Mouse (Mus musculus) layer of hippocampus, postnatal 25 days (tissue): ENCODE data around the gene Fkbp9. TPM values are rescaled to one million over a fixed set of nuclear protein-coding genes. Genes with fewer than 3 reads are reported as not detected.
"Not testable (repeated sequence)": the region's sequence is repeated elsewhere in the genome, so short reads cannot be mapped to it uniquely, and the experiment has no call there.

Experiments used
- DNase-seq, 2 experiments: peaks; one replicate each; pipeline ENCODE4 v3.0.0; 2022; ENCODE audit warnings: mixed read lengths in 2 of 2, low spot score in 1 of 2; ENCODE audit errors: extremely low spot score in 1 of 2
- total RNA-seq, 2 experiments: library from RNA; stranded (reverse); gene quantifications; 2 replicates each; pipeline ENCODE4 v1.2.3; 2021

The Fkbp9 gene
- total RNA-seq, 2 experiments from 2014 or later, result 26.6 to 29.5 TPM

GRCm38 (mm10) chr6:56837166-56837565 lies 5.3 kb downstream of the Fkbp9 start:
- DNase-seq, result no peak

DNA sequence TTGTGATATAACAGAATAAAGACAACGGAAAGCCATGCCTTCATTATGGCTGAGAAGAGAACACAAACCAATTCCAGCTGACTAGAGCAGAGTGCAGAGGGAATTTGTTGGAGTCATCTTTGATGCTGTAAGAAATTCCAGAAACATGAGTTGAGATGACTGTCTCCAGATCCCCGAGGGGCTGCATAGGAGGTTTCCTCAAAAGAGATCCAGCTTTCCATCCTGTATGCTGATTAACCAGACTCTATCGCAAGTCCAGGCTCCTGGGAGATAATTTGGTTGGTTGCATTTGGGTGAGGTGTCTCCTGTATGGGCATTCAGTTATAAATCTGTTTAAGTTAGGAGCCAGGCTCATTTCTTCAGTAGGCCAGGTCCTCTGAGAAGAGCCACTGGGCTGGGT lies 5.8 kb downstream of the Fkbp9 start:
- DNase-seq, result no peak

DNA sequence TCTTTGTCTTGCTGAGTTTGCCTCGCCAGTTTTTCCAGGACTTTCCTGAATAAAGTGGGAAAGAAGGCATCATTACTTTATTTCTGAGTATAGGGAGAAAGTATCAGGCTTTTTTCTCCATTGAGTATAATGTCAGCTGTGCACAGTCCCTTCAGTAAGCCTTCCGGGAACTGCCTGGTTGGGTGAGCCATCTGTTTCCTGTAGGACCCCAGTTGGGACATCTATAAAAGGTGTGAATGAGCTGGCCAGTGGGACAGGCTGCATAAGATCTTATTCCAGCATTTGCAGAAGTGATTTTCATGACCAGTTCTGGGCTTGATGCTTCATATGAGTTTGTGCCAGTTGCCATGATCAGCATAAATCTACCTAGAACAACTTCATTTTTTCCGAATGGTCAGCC lies 11.4 kb downstream of the Fkbp9 start:
- DNase-seq, result no peak

- no peak for DNase-seq
Measured at GRCm38 (mm10) chr6:56844365-56844764, 12.5 kb downstream of the Fkbp9 start.

GRCm38 (mm10) chr6:56848974-56849373 lies 17.1 kb downstream of the Fkbp9 start:
- no peak for DNase-seq

DNA sequence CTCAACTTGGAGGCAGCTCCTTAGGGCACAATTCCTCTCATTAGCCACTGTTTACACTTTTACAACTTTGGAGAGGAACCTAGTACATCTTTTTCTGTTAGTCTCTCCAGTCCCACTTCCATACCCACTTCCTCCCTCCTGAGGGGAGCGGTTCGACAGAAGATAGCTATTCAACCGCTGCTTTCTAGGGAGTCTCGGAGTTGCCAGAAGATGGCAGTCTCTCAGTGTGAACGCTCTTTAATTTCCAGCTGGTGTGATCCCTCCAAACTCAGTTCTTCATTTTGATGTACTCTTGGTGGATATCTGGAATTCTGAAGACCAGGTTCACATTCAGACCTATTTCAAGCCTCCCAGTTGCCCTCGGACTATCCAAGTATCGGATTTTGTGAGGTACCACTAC lies 18.5 kb downstream of the Fkbp9 start:
- DNase-seq, result no peak

GRCm38 (mm10) chr6:56854803-56855202 lies 22.9 kb downstream of the Fkbp9 start:
- no peak for DNase-seq

DNA sequence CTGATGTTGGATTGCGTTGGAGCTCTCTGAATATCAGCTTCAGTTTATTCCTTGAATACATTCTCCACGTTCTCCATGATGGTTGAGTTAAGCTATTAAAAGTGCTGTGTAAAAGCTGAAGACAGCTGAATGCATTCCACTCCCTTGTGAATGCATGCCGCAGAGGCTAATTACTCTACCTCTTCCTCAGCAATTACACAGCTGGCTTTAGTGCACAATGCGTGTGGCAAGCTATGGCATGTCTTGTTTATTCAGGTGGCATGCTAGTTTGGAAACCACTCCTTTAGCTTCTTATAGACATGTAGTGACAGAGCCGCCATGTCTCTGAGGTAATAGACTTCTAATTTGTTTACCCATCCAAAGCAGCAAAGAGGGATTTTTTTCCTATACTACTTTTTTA lies 24.9 kb downstream of the Fkbp9 start:
- no peak for DNase-seq

GRCm38 (mm10) chr6:56860205-56860848 lies 28.5 kb downstream of the Fkbp9 start:
- DNase-seq, result no peak

DNA sequence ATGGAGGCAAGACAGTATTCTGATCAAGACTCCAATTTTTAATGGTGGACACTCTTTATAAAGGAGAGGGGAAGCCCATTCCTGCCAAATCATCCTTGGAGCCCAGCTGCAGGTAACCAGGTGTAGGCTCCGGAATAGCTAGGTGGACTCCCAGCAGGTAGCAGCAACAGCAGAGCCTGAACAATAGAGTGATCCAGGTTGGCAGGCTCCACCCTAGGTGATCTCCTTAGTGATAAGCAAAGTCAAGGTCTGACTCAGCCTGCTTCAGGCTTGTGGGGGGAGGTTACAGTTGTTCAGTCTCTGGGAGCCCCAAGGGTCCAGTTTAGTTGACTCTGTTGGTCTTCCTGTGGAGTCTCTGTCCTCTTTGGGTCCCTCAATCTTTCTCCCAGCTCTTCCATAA lies 35.0 kb downstream of the Fkbp9 start:
- DNase-seq, result not testable (repeated sequence)

DNA sequence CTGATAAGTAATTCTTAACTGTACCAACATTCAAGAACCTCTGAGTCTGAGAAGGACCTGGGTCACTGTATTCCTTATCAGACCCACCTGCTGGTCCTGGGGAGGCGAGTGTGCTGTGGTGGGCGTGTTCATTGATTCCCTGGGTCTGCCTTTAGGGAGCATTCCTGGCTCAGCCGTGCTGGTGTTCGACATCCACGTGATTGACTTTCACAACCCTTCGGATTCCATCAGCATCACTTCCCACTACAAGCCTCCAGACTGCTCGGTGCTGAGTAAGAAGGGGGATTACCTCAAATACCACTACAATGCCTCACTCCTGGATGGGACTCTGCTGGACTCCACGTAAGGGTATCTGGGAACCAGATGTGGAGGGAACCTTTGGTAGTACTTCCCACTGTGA lies 36.7 kb downstream of the Fkbp9 start:
- no peak for DNase-seq

DNA sequence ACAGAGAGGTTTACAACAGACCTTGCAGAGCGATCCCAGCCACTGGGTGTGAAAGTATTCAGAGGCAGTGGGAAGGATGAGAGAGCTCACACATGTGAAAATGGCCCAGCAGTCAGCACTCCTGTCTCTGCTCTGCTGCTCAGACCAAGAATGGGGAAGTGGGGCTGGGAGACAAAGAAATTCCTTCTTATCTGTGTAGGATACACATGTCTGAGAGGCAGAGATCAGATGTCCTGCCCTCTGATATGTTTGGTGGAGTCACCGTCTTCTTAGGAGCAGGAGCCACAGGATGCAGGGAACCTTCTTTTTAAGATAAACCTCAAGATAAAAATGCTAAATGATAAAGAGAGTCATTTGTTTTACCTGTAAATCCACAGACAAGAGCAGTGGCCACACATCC lies 38.2 kb downstream of the Fkbp9 start:
- DNase-seq, result no peak

GRCm38 (mm10) chr6:56876870-56877269 lies 45.0 kb downstream of the Fkbp9 start:
- DNase-seq, result no peak

DNA sequence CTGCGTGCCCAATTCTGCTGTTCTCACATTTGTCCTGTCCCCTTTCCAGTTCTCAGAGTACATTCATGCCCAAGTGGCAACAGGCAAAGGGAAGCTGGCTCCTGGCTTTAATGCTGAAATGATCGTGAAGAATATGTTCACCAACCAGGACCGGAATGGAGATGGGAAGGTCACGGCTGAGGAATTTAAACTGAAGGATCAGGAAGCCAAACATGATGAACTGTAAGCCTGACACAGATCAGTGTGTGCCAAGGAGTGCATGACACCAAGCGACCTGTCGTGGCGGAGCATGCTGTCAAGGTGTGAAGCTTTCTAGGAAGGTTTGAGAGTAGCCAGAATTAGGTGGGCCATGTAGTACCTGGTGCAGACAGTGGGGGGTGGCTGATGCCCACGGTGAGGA lies 46.1 kb downstream of the Fkbp9 start:
- no peak for DNase-seq

DNA sequence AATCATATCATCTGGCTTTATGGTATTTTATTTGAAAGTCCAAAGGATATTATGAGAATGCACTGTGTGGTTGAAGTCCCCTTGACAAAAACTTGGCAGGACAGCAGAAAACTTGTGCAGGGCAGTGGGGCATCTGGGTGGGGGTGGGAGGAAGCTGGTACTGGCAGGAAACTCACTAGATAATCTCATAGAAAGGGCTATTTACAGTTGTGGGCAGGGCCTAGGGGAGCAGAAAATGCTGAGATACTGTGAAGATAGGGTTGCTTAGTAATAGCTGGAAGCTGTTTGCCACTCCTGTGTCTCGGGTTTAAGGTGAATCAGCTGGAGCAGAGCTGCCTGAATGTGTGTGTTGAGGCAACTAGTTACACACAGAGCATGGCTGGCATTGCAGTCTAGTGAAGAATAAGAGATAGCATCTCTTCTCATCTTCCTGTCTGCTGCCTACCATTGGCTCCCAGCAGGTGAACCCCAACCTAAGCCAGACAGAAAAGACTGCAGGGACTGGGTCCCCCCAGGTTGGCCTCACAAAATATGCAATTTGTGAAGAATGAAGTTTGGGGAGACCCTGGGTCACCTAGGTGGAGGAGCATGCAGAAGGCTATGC lies 47.6 kb downstream of the Fkbp9 start:
- no peak for DNase-seq

DNA sequence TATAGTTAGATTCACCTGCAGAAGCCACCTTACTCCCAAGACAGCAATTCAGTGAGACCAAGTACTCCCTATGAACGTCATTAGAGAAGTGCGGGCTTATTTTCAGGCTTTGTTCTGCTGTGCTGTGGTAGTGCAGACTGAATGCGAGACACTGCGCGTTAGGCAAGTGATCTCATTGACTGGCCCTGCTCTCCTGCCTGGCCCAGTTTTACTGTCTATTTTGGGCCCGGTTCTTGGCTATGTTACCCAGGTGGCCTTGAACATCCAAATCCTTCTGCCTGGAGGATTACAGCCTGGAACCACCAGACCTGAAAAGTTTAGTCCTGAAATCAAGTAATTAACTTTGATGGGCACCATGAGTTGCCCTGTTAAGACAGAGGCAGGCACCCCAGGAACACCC lies 56.7 kb downstream of the Fkbp9 start:
- no peak for DNase-seq

GRCm38 (mm10) chr6:56890762-56891161 lies 58.9 kb downstream of the Fkbp9 start:
- no peak for DNase-seq

GRCm38 (mm10) chr6:56899601-56900000 lies 67.7 kb downstream of the Fkbp9 start:
- no peak for DNase-seq

- no peak for DNase-seq
Measured at GRCm38 (mm10) chr6:56901336-56901735, 69.5 kb downstream of the Fkbp9 start.

DNA sequence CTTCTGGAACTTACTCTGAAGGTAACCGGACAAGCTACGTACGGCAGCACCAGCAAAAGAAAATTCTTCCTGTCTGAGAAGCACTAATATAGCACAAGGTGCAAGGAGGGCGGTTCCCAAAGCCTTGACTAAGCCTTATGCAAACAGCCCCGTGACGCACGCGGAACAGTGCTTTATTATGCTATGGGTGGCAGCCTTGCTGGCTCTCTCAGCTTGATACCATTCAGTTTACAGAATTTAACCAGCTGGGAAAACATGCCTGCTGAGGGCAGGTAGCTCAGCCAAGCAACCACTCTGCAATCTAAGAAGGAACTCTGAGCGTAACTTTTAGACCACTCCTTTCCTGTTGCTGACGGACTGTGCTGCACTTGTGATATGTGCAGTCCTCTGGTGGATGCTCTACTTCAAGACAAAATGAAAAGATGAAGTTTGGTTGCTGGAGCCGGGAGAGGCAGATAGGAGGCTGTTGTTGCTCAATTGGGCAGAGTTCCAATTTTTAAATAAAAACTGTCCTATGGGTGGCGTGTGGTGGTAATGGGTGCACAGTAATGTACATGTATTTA lies 70.0 kb downstream of the Fkbp9 start:
- peak in 1 of 2 experiments; percentile 16 for DNase-seq

DNA sequence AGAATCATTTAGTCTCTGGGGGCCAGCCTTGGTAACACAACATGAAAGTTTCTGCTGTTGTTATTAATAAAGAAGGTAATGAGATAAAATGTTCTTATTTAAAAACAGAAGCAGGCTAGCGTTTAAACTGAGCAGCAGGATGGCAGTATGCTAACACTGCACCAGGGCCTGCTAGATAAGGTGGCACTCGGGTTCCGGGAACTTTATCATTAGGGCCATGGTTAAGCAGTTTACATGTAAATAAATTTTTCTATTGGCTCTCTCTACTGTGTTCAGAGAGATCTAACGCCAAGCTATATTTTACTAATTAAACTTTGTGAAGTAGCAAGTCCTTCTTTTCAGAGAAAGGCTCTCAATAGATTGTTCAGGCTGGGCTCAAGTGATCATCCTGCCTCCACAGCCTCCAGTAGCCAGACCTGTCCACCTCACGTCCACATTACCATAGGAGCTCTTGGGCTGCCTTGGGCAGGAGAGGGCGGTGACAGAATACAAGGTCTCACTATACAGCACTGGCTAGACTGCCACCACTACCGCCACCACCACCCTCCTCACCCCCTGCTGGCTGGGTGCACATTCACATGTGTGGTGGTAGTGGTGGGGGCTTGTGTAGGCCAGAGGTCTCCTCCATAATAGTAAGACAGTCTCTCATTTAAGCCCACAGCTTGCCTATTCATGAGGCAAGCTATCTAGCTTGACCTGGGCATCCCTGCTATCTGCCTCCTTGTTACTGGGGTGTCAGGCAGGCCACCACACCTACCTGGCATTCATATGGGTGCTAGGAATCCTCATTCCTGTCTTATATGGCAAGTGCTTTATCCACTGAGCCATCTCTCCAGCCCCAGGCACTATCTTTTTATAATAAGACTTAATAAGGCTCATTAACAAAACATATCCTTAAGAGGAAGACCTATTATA lies 71.0 kb downstream of the Fkbp9 start:
- DNase-seq, result no peak
